Mouse (Mus musculus) right cerebral cortex, postnatal 25 days (tissue): ENCODE measurements around the gene Mfrp.
"Not testable (repeated sequence)": the region's sequence is repeated elsewhere in the genome, so short reads cannot be mapped to it uniquely, and the experiment has no call there.

Source experiments
- DNase-seq: peaks from one replicate; pipeline ENCODE4 v3.0.0; 2022

The Mfrp gene

DNA sequence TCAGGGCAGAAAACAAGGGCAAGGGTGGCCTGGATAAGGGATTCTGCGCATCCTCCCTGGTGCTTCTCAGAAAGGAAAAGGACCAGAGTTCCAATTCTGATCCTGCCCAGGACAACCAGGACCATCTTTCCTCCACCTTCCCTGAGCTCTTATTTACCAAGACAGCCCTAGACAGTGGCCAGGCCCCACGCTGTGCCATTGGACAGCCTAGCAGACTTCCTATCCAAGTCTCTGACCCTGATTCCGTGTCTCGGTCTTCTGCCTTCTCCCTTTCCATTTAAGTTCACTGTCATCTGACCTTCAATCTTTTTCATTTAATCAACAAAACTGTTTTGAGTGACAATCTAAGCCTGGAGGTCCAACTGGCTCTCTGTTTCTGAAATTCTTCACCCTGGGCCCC, 5.1 kb downstream of the Mfrp start:
- DNase-seq = no peak

- DNase-seq = peak; percentile 66
Measured at GRCm38 (mm10) chr9:44107110-44107509, 5.6 kb downstream of the Mfrp start, which contains the start of gene C1qtnf5. C1qtnf5 (plus strand) TSS chr9:44107245.

GRCm38 (mm10) chr9:44107557-44108179, 6.1 kb downstream of the Mfrp start:
- peak; percentile 39 for DNase-seq

DNA sequence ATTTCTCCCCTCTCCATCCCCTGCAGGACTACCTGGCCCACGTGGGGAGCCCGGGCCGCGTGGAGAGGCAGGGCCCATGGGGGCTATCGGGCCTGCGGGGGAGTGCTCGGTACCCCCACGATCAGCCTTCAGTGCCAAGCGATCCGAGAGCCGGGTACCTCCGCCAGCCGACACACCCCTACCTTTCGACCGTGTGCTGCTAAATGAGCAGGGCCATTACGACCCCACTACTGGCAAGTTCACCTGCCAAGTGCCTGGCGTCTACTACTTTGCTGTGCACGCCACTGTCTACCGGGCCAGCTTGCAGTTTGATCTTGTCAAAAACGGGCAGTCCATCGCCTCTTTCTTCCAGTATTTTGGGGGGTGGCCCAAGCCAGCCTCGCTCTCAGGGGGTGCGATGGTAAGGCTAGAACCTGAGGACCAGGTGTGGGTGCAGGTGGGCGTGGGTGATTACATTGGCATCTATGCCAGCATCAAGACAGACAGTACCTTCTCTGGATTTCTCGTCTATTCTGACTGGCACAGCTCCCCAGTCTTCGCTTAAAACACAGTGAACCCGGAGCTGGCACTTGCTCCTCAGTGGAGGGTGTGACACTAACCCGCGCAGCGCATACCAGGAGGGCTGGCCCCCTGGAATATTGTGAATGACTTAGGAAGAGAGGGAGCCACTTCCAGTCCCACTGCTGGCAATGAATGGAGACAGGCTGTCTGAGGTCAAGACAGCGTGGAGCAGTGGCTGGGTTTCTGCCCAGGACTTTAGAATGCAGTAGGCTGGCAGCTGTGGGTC, 6.9 kb downstream of the Mfrp start:
- DNase-seq = no peak

- DNase-seq = peak; percentile 65
Measured at GRCm38 (mm10) chr9:44109360-44110095, 8.0 kb downstream of the Mfrp start.

DNA sequence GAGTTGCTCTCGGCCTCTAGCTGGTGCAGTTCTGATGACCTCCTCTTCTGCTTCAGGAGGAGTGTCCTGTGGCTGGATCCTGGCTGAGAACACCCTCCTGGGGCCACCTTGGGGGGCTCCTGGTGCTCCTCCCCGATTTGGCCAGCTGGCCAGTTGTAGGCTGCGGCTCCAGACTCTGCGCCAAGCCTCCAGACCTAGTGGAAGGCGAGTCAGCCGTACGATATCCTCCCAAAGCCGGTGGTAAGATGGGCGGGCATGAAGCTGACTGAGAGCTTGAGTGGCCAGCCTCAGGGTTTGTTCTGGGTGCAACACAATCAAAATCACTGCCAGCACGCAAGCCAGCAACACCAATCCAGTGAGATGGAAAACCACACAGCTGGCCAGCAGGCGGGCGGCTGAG, 10.4 kb downstream of the Mfrp start:
- DNase-seq = not testable (repeated sequence)

DNA sequence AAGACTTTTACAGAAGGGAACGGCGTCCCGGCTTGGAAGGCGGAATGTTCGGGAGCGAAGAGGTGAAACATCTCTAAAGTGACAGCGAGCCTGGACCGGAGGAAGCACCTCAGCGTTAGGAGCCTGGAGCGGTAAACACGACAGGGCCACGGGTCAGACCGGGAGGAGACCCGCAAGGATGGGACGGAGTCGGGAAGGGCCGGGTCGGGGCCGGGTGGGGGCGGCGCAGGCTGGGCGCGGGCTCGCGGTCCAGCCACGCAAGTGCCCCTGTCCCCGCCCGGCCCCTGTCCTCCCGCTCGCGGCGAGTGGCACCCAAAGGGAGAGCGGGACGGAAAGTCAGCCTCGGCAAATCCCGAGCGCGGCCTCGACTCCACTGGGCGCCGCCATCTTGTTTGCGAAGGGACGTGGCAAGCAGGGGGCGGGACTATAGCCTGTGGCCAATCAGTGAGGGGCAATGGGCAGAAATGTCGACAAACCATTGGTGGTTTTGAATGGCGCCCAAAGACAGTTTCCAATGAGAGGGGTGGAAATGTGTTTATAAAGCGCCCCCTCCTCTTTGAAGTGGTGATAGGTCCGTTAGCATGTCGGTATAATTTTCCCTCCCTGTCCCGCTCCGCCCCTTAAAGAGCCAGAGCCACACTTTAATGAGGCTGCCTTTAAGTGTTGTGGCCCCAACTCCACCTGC, 11.7 kb downstream of the Mfrp start, which contains the start of the genes Gm49380 and Rnf26:
Gene Gm49380 (minus strand): TSS at position 396 of the 685 bp plus-strand sequence.
Gene Rnf26 (minus strand): TSS at position 413 of the 685 bp plus-strand sequence.
- peak; percentile 93 for DNase-seq

DNA sequence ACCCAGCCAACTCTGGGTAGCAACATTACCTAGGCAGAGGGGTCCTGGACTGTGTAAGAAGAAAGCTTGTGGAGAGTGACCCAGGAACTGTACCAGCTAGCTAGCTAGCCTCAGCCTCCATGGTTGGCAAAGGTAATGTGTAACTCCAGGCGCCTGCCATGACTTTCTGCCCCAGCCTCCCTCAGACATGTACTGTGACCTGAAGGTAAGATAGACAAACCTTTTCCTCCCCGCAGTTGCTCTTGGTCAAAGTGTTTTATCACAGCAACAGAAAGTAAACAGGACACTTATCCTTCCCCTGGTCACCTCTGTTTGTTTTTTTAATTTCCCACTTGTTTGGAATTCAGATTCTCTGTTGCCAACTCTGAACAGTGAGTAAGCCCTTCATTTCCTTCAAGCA, 12.9 kb downstream of the Mfrp start:
- no peak for DNase-seq

DNA sequence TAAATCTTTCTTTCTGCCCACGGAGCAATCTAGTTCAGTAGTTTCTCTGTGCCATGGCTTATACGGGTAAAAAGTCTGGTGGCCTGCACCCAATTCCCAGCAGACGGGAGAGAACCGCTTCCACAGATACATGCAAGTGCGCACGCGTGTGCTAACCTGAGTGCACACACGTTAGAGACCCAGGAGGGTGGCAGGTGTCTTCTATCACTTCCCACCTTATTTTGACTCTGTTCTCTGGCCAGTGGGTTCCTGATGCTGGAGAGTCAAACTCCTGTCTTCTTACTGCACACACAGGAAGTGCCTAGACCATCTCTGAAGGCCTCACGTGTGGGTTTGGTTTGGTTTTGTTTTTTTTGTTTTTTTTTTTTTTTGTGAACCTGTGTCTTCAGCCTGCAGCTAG, 14.1 kb downstream of the Mfrp start:
- no peak for DNase-seq

GRCm38 (mm10) chr9:44116182-44116581, 14.7 kb downstream of the Mfrp start:
- no peak for DNase-seq

DNA sequence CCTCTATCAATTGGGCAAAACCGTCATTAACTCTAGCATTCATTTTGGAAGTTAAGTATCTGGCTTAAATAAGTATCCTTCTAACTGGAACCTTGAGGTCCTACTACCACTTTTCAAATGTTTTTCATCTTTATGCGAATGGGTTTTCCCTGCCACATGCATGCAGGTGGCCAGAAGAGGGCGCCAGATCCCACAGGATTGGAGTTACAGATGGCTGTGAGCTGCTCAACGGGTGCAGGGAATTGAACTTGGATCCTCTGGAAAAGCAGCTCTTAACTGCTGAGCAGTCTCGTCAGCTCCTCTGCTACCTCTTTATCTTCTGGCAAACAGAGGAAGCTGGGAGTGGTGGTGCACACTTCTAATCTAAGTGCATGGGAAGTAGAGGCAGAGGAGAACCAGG, 17.5 kb downstream of the Mfrp start:
- no peak for DNase-seq

DNA sequence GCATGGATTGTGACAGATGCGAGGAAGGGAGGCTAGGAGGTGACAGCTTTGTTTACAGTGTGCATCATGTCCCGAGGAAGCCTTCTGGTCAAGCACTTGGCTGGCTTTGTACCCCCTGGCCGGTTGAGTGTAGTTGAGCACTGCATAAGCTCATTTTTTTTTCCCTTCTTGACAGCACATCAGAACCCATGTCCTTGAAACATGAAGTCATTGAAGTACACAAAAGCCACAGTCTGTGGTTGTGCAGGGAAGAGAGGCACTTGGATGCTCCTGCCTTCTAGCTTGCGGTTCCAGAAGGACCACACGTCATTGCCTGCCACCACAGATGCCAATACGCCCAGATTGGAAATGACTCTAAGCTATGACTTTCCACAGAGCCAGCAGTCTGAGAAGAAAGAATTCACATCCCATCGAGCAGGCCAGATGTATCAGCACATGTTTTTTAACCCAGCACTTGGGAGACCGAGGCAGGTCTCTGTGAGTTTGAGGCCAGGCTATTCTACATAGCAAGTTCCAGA, 18.5 kb downstream of the Mfrp start:
- no peak for DNase-seq

DNA sequence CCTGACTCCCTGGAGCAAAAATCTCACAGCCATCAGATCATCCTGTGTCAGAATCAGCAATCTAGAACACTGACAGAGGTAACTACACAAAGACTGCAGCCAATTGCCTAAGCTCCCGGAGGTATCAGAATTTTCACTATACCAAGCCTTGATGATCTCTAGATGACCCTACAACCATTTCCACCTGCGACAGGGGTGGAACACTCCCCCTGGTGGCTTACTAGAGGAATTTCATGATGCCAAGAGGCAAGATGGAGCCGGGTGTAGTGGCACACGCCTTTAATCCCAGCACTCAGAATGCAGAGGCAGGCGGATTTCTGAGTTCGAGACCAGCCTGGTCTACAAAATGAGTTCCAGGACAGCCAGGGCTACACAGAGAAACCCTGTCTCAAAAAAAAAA, 22.8 kb downstream of the Mfrp start:
- no peak for DNase-seq

GRCm38 (mm10) chr9:44125026-44125425, 23.5 kb downstream of the Mfrp start:
- no peak for DNase-seq

DNA sequence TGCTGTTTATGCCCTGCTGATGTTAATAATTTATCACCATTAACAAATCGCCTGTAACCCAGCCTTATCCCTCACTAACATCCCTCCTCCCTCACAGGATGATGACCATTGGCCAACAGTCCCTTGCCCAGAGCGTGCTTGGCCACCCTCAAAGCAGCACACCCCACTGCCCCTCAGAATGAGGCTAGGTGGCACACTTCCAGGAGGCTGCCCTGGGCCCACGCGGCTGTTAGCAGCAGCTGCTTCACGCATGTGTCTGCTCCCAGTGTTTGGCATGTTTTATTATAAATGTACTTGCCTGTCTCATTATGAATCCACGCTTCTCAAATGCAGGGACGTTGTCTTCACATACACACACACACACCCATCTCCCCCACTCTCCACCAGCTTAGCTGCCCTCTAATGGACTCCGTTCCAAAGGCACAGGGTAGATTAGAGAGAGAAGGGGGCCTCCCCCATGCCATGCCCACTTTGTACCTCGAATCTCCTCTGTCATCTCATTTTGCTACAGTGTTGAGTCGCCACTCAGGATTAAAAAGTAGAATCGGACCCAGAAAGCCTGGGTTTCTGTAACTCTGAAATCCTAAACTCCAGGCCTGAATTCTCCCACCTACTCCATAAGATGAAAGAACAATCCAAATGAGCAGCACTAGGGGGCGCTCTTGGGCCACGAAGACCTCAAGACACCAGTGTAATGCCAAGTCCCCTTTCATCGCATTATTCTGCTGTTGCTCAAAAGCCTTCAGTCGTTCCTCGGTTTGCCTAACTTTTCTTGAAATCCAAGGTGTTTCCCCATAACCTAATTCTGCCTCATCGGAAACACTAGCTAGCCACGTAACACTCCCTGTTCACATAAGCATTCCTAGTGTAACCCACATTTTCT, 24.3 kb downstream of the Mfrp start:
- peak; percentile 76 for DNase-seq

DNA sequence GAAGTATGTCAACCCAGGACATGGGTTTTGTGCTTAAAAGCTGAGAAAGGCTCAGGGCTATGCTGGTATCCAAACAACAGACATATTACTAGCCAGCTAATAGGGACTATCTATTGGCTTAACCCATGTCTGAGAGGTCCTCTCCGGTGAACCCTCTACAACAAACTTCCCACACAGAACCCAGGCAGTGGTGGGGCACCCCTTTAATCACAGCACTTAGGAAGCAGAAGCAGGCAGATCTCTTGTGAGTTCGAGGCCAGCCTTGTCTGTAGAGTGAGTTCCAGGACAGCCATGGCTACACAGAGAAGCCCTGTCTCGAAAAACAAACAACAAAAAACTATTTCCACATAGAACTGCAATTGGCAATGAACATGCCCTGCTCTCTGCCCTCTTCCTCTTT, 25.2 kb downstream of the Mfrp start:
- no peak for DNase-seq

- no peak for DNase-seq
Measured at GRCm38 (mm10) chr9:44127351-44127801, 25.8 kb downstream of the Mfrp start.

- DNase-seq = no peak
Measured at GRCm38 (mm10) chr9:44129633-44130032, 28.1 kb downstream of the Mfrp start.

- no peak for DNase-seq
Measured at GRCm38 (mm10) chr9:44130034-44130433, 28.5 kb downstream of the Mfrp start.

GRCm38 (mm10) chr9:44130581-44131275, 29.2 kb downstream of the Mfrp start:
- DNase-seq = no peak

- DNase-seq = no peak
Measured at GRCm38 (mm10) chr9:44131276-44131590, 29.7 kb downstream of the Mfrp start.
